Mouse (Mus musculus): Measurements from ENCODE around the gene Vpreb3.
"Not testable (repeated sequence)": the region's sequence is repeated elsewhere in the genome, so short reads cannot be mapped to it uniquely, and the experiment has no call there.

Vpreb3 gene

DNA sequence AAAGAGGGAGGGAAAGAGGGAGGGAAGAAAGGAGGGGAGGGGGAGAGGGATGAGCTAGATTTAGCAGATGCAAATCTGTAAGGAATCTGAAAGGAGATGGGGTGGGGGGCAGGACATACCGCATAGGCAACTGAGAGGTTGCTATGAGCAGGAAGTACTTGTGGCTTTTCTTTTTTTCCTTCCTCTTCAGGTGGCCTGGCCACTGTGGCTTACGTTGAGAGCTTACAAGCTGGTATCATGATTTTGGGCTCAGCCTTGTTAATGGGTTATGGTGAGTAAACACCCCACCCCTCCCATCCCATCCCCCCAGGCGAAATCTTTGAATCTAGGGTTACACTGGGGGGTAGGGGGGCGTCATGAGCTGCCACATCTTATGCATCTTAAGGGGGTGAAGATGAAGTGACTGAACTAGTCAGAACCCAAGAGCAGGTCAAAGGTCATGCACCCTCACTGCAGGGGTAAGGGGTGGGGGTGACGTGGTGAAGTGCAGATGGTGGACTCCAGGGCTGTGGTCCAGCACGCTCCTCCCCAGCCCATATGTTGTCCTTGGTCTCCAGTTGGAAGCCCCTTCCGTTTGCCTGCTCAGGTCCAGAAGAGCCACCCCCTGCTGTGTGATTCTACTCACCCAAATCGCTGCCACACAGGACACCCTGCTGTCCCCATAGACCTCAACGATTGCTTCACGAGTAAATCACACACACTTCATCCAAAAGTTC, 35.4 kb downstream of the Vpreb3 start:
- DNase-seq = no peak

DNA sequence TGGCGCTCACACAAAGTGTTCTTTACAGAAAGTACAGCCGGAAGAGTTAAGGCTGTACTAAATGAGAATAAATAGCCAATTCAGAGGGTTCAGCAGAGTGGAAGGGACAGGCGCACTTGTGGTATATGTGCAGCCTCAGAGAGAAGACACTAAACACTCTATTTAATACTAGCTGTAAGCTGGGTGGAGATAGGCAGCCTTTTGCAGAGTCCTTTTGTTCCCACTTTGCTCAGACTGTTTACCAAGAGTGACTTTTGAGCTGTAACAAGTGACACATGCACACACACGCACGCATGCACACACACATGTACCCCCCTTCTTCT, 35.9 kb downstream of the Vpreb3 start:
- no peak for DNase-seq

- no peak for DNase-seq
Measured at GRCm38 (mm10) chr10:75979432-75979831, 36.6 kb downstream of the Vpreb3 start.

- DNase-seq = no peak
Measured at GRCm38 (mm10) chr10:75990430-75991042, 47.7 kb downstream of the Vpreb3 start.

- no peak for DNase-seq
Measured at GRCm38 (mm10) chr10:75993616-75994240, 50.9 kb downstream of the Vpreb3 start.

DNA sequence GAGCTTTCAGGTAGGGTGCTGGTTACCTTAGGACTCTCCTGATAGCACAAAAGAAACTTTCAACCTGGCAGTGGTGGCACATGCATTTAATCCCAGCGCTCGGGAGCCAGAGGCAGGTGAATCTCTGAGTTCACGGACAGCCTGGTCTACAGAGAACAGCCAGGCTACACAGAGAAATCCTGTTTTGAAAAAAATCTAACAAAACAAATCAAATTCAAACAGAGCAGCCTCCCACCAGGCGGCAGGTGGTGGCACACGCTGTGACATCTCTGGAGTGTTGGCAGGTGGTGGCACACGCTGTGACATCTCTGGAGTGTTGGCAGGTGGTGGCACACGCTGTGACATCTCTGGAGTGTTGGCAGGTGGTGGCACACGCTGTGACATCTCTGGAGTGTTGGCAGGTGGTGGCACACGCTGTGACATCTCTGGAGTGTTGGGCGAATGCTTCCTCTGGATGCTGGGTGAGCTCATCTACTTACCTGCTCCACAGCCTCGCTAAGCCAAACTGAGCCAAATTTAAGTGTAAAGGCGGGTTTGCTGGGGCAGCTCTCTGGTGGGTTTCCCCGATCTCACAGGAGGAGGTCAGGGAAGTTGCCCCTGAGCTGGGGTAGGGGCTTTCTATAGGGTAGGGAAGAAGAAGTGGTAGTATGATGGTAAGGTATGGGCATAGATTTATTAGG, 51.8 kb downstream of the Vpreb3 start:
- not testable (repeated sequence) for DNase-seq

DNA sequence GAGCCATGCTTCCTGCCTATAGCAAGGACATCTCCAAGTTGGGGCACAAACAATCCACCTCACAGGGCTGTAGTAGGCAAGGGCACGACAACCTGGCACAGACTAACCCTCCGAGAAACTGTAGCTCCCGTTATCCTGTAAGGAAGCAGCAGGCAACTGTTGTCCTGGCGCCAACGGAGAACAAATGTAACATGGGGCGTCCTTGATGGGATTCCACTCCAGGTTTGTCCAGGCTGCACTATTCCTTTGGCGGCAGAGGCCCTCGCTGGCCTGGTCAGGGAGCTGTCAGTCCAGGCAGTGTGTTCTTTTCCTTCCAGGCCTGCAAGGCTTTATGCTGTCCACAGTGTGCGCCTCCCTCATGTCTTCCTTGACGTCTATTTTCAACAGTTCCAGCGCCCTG, 52.6 kb downstream of the Vpreb3 start:
- no peak for DNase-seq

DNA sequence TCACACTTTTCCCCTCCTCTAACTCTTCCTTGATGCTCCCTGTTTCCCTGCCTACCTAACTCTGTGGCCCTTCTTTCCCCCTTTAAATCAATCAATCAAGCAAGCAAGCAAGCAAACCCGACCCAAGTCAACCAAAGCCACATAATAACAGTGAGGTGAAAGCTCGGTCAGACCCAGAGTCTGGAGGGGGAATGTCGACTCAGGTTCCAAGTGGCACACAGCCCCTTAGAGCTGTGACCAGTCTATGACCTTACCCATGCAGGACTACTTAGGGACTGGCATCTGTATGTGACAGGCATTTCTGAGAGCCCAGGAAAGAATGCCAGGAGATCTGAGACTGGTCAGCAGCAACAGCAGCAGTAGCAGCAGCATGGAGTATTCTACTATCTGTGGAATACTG, 53.5 kb downstream of the Vpreb3 start:
- no peak for DNase-seq
